Mouse (Mus musculus) bone marrow macrophage, adult 2 months (primary cell): ENCODE results near the gene Ctnna3.

Source experiments
- CTCF ChIP-seq: IDR thresholded peaks from 2 replicates; pipeline ENCODE4 v1.5.1; 2012; ENCODE audit warnings: low read depth, mild to moderate bottlenecking, low read length, moderate library complexity
- POLR2A ChIP-seq: IDR thresholded peaks from 2 replicates; pipeline ENCODE4 v1.6.1; 2012; ENCODE audit warnings: mild to moderate bottlenecking, low read depth, low read length, borderline replicate concordance

DNA sequence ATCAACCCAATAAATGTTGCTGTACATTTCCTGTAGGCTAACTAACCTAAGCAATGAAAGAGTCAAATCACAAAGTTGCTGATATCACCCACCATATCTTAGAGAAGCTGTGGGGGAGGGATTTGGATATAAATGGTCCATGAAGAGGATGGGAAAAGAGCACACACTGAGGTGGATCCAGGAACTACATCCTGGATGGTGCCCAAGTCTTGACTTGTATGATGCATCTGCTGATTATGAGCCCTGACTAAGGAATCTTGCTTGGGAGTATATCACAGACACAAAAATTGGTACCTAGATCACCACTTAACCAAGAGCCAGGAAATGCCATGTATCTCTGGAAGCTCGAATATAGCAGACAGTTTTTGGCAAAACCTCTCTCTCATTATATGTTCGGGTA is 1018.7 kb downstream of the Ctnna3 start:
- TF ChIP-seq CTCF (no peak), POLR2A (no peak)
